Mouse (Mus musculus) B cell, adult 62 days (primary cell): Measurements from ENCODE around the gene Zfp74. TPM values are rescaled to one million over a fixed set of nuclear protein-coding genes. Genes with fewer than 3 reads are reported as not detected.

ENCODE experiments used
- total RNA-seq: library from RNA; stranded (reverse); gene quantifications from 4 replicates; pipeline ENCODE4 v1.2.4, GENCODE M21; 2023

Zfp74 gene
- total RNA-seq: 8.1 to 11.9 TPM (median 10.2 TPM) in 4 replicates

GRCm38 (mm10) chr7:29953513-29954401 lies at the start of gene Zfp74:
Gene Zfp74 (minus strand): TSS chr7:29954089.

GRCm38 (mm10) chr7:29983690-29984380 lies 29.9 kb upstream of the Zfp74 start, which contains the start of gene Zfp568:
Gene Zfp568 (plus strand): TSS chr7:29983955.

GRCm38 (mm10) chr7:29908130-29908950 lies 45.5 kb downstream of the Zfp74 start, which contains the start of gene Zfp383:
Gene Zfp383 (plus strand): TSS chr7:29908223.

GRCm38 (mm10) chr7:29905966-29906681 lies 47.8 kb downstream of the Zfp74 start, which contains the start of gene Zfp27:
Gene Zfp27 (minus strand): TSS chr7:29906572.

Other genes with a start within 250 kb of the Zfp74 start
- 0.39 TPM in 1 of 4 replicates, not detected in the others for gene Catsperg2, start 227.1 kb downstream of the Zfp74 start, total RNA-seq
- 16.7 to 19.0 TPM (median 18.4 TPM) in 4 replicates for gene Zfp84, start 185.5 kb downstream of the Zfp74 start, total RNA-seq
- 0.49 to 0.76 TPM (median 0.56 TPM) in 4 replicates for gene Zfp30, start 170.1 kb downstream of the Zfp74 start, total RNA-seq
- 9.1 to 11.9 TPM (median 10.4 TPM) in 4 replicates for gene Zfp790, start 138.0 kb downstream of the Zfp74 start, total RNA-seq
- 3.8 to 4.8 TPM (median 4.7 TPM) in 4 replicates for gene Zfp940, start 100.4 kb downstream of the Zfp74 start, total RNA-seq
- gene Zfp420, start 94.1 kb downstream of the Zfp74 start, total RNA-seq: 11.6 to 16.9 TPM (median 15.0 TPM) in 4 replicates
- 7.7 to 11.1 TPM (median 10.1 TPM) in 4 replicates for gene Zfp27, start 47.5 kb downstream of the Zfp74 start, total RNA-seq
- 2.9 to 5.3 TPM (median 4.5 TPM) in 4 replicates for gene Zfp383, start 45.9 kb downstream of the Zfp74 start, total RNA-seq
- gene Zfp568, start 29.9 kb upstream of the Zfp74 start, total RNA-seq: 21.7 to 29.4 TPM (median 24.5 TPM) in 4 replicates
- 2.8 to 4.2 TPM (median 2.9 TPM) in 4 replicates for gene Zfp14, start 97.3 kb upstream of the Zfp74 start, total RNA-seq
- 2.3 to 4.9 TPM (median 4.0 TPM) in 4 replicates for gene Zfp82, start 118.8 kb upstream of the Zfp74 start, total RNA-seq
- gene Gm26920, start 136.3 kb upstream of the Zfp74 start, total RNA-seq: 1.4 TPM in 1 of 4 replicates, not detected in the others
- 3.4 to 7.1 TPM (median 5.3 TPM) in 4 replicates for gene Zfp566, start 136.4 kb upstream of the Zfp74 start, total RNA-seq
- 21.4 to 32.3 TPM (median 22.1 TPM) in 4 replicates for gene Zfp260, start 140.7 kb upstream of the Zfp74 start, total RNA-seq
- gene Zfp382, start 167.9 kb upstream of the Zfp74 start, total RNA-seq: 11.9 to 15.5 TPM (median 15.2 TPM) in 4 replicates
- gene Zfp146, start 215.7 kb upstream of the Zfp74 start, total RNA-seq: 43.1 to 54.7 TPM (median 48.2 TPM) in 4 replicates
- not detected in 4 replicates for gene Cox7a1, start 230.1 kb upstream of the Zfp74 start, total RNA-seq
- 170 to 185 TPM (median 179 TPM) in 4 replicates for gene Capns1, start 244.7 kb upstream of the Zfp74 start, total RNA-seq